10 mouse cellular contexts compared by ENCODE assay signal in genomic region chr3:38116071-38116787, GRCm38 (mm10).
DNase-seq lines count a peak whose midpoint lies in the region; ATAC-seq and TF ChIP-seq lines count a peak whose summit lies in the region.
"Had no signal": no experiment of that assay in that cellular context is flagged by ENCODE, and none has a peak within 500 bp of the region (broad histone marks: within the 10 kb centered on the region; RNA-seq: fewer than 3 reads in every experiment).

No protein-coding gene starts in this region.

- DNase-seq in heart, adult 2 months = no peak
- DNase-seq in heart, postnatal 36 days = no peak
- no peak for DNase-seq in midbrain, embryonic 10.5 days (ENCODE audit: low spot score)
- DNase-seq in stomach, postnatal 0 days (ENCODE audit: low spot score) = no peak
- DNase-seq: adrenal gland, postnatal 10 days; layer of hippocampus, postnatal 36 days had no signal

- H3K4me1 ChIP-seq in heart, adult 2 months (ENCODE audit: control insufficient read depth, insufficient read depth, low read length) = peaks cover 2% of the 10 kb centered on the region
- H3K4me1 ChIP-seq in midbrain, embryonic 15.5 days = no peaks in the 10 kb centered on the region
- H3K4me1 ChIP-seq in midbrain, embryonic 10.5 days = 0 out of 2 replicates have a peak, but pooled peaks cover 3% of the 10 kb centered on the region
- peaks cover 15% of the 10 kb centered on the region for H3K4me1 ChIP-seq in kidney, embryonic 16.5 days (ENCODE audit: insufficient read depth, low read length)
- H3K4me1 ChIP-seq in stomach, postnatal 0 days (replicated peaks; ENCODE audit: control insufficient read depth, insufficient read depth) = no peaks in the 10 kb centered on the region
- no peaks in the 10 kb centered on the region for H3K4me1 ChIP-seq in hindbrain, embryonic 16.5 days (ENCODE audit: control insufficient read depth, insufficient read depth, low read depth, low read length)

- WGBS in heart, adult 2 months = 24% methylated on average over 7 of the region's 7 CpGs
- 69% methylated on average over 7 of the region's 7 CpGs for WGBS in midbrain, embryonic 15.5 days
- 77% methylated on average over 7 of the region's 7 CpGs for WGBS in midbrain, embryonic 10.5 days
- 19% methylated on average over 7 of the region's 7 CpGs for WGBS in kidney, embryonic 16.5 days
- WGBS in stomach, postnatal 0 days = 14% methylated on average over 7 of the region's 7 CpGs
- 64% methylated on average over 7 of the region's 7 CpGs for WGBS in hindbrain, embryonic 16.5 days

- TF ChIP-seq EP300 in heart, adult 2 months (IDR thresholded peaks at IDR 0.05; ENCODE audit: insufficient read depth, low read depth, low read length) = no peak
- TF ChIP-seq EP300 in stomach, postnatal 0 days (optimal IDR thresholded peaks at IDR 0.05) = no peak

- intact Hi-C loops in heart, adult 2 months (cut with DNase I) = loop anchor here (5.0 to 10.0 kb wide), 4 partner anchors 89 to 644 kb away; no protein-coding TSS in a partner anchor
- intact Hi-C loops in heart, postnatal 36 days (cut with DNase I) = loop anchor here (5.0 kb wide), 4 partner anchors 139 to 644 kb away; no protein-coding TSS in a partner anchor

- H3K9ac ChIP-seq in heart, adult 2 months (ENCODE audit: low read depth, low read length) = no peak overlapping the region
- no peak overlapping the region for H3K9ac ChIP-seq in midbrain, embryonic 15.5 days
- no peak overlapping the region for H3K9ac ChIP-seq in kidney, embryonic 16.5 days (replicated peaks; ENCODE audit: low read length)
- no peak overlapping the region for H3K9ac ChIP-seq in stomach, postnatal 0 days (ENCODE audit: low read length)
- H3K9ac ChIP-seq in hindbrain, embryonic 16.5 days (ENCODE audit: low read depth, low read length) = no peak overlapping the region

- no peak for TF ChIP-seq POLR2A in heart, adult 2 months (IDR thresholded peaks at IDR 0.05; ENCODE audit: insufficient read depth, low read depth, low read length)

- no peaks in the 10 kb centered on the region for H3K9me3 ChIP-seq in midbrain, embryonic 15.5 days
- no peaks in the 10 kb centered on the region for H3K9me3 ChIP-seq in midbrain, embryonic 10.5 days (replicated peaks)
- H3K9me3 ChIP-seq in kidney, embryonic 16.5 days (ENCODE audit: low read length) = no peaks in the 10 kb centered on the region
- no peaks in the 10 kb centered on the region for H3K9me3 ChIP-seq in stomach, postnatal 0 days (ENCODE audit: control insufficient read depth, low read length)
- no peaks in the 10 kb centered on the region for H3K9me3 ChIP-seq in hindbrain, embryonic 16.5 days (ENCODE audit: control insufficient read depth, low read length)

- no peaks in the 10 kb centered on the region for H3K79me2 ChIP-seq in heart, adult 2 months (replicated peaks; ENCODE audit: control insufficient read depth, insufficient read depth, low read length)

- H3K4me2 ChIP-seq in midbrain, embryonic 15.5 days = no peak overlapping the region
- no peak overlapping the region for H3K4me2 ChIP-seq in kidney, embryonic 16.5 days (replicated peaks; ENCODE audit: low read depth, low read length)
- H3K4me2 ChIP-seq in stomach, postnatal 0 days (replicated peaks; ENCODE audit: low read depth) = 0 out of 2 replicates have a peak overlapping the region, but pooled peaks have one; percentile 5
- H3K4me2 ChIP-seq in hindbrain, embryonic 16.5 days (ENCODE audit: low read length) = no peak overlapping the region

- peak overlapping the region; percentile 34 for H3K27ac ChIP-seq in heart, adult 2 months
- no peak overlapping the region for H3K27ac ChIP-seq in midbrain, embryonic 15.5 days
- H3K27ac ChIP-seq in midbrain, embryonic 10.5 days (replicated peaks) = no peak overlapping the region
- peak overlapping the region; percentile 87 for H3K27ac ChIP-seq in kidney, embryonic 16.5 days (ENCODE audit: low read length)
- no peak overlapping the region; the same call in 1 of the 2 replicates for H3K27ac ChIP-seq in stomach, postnatal 0 days (replicated peaks)
- no peak overlapping the region for H3K27ac ChIP-seq in hindbrain, embryonic 16.5 days (ENCODE audit: low read depth, low read length)

- H3K4me3 ChIP-seq in heart, adult 2 months = no peak overlapping the region
- no peak overlapping the region for H3K4me3 ChIP-seq in midbrain, embryonic 15.5 days
- no peak overlapping the region for H3K4me3 ChIP-seq in midbrain, embryonic 10.5 days
- no peak overlapping the region for H3K4me3 ChIP-seq in kidney, embryonic 16.5 days (ENCODE audit: low read length)
- H3K4me3 ChIP-seq in stomach, postnatal 0 days (ENCODE audit: low read depth, low read length) = no peak overlapping the region
- no peak overlapping the region for H3K4me3 ChIP-seq in hindbrain, embryonic 16.5 days (ENCODE audit: low read length)

- H3K27me3 ChIP-seq in heart, adult 2 months (ENCODE audit: control insufficient read depth, insufficient read depth, low read length) = no peaks in the 10 kb centered on the region
- no peaks in the 10 kb centered on the region for H3K27me3 ChIP-seq in midbrain, embryonic 15.5 days (replicated peaks)
- no peaks in the 10 kb centered on the region for H3K27me3 ChIP-seq in midbrain, embryonic 10.5 days (ENCODE audit: low read depth, poor library complexity, severe bottlenecking)
- H3K27me3 ChIP-seq in kidney, embryonic 16.5 days (ENCODE audit: insufficient read depth, low read length) = no peaks in the 10 kb centered on the region
- no peaks in the 10 kb centered on the region for H3K27me3 ChIP-seq in stomach, postnatal 0 days (ENCODE audit: control insufficient read depth, insufficient read depth, low read length)
- no peaks in the 10 kb centered on the region for H3K27me3 ChIP-seq in hindbrain, embryonic 16.5 days (replicated peaks; ENCODE audit: control insufficient read depth, insufficient read depth, low read length)

- peak; percentile 50; the same call in 1 of the 2 replicates for ATAC-seq in midbrain, embryonic 15.5 days (replicated peaks)
- ATAC-seq in kidney, embryonic 16.5 days (ENCODE audit: low FRiP score, low TSS enrichment) = peak; percentile 89
- peak; percentile 71; the same call in 1 of the 2 replicates for ATAC-seq in stomach, postnatal 0 days (ENCODE audit: low FRiP score, low TSS enrichment)
- no peak for ATAC-seq in frontal cortex, adult (ENCODE audit: low TSS enrichment)
- ATAC-seq in hindbrain, embryonic 16.5 days = no peak; the same call in 1 of the 2 replicates

- H3K36me3 ChIP-seq in heart, adult 2 months (ENCODE audit: control insufficient read depth, insufficient read depth, low read length) = no peaks in the 10 kb centered on the region
- no peaks in the 10 kb centered on the region for H3K36me3 ChIP-seq in midbrain, embryonic 15.5 days (replicated peaks)
- H3K36me3 ChIP-seq in midbrain, embryonic 10.5 days = no peaks in the 10 kb centered on the region
- no peaks in the 10 kb centered on the region for H3K36me3 ChIP-seq in kidney, embryonic 16.5 days (ENCODE audit: insufficient read depth, low read length)
- no peaks in the 10 kb centered on the region for H3K36me3 ChIP-seq in stomach, postnatal 0 days (ENCODE audit: control insufficient read depth, insufficient read depth, low read length)
- H3K36me3 ChIP-seq in hindbrain, embryonic 16.5 days (ENCODE audit: control insufficient read depth, insufficient read depth, low read length) = no peaks in the 10 kb centered on the region

- TF ChIP-seq CTCF in heart, adult 2 months (IDR thresholded peaks at IDR 0.05) = peak; percentile 73
- TF ChIP-seq CTCF in stomach, postnatal 0 days (IDR thresholded peaks at IDR 0.05; ENCODE audit: low read depth) = peak; percentile 70

Comparison
In these comparisons a context has a peak if more than half of its experiments do, and no peak if none do; other contexts are left out.
1. H3K27ac ChIP-seq: peak in heart, adult 2 months (single experiment) and kidney, embryonic 16.5 days (single experiment); none in midbrain, embryonic 15.5 days (single experiment), midbrain, embryonic 10.5 days (single experiment), stomach, postnatal 0 days (single experiment) and hindbrain, embryonic 16.5 days (single experiment).
2. ATAC-seq: peak in midbrain, embryonic 15.5 days (single experiment), kidney, embryonic 16.5 days (single experiment) and stomach, postnatal 0 days (single experiment); none in frontal cortex, adult (single experiment) and hindbrain, embryonic 16.5 days (single experiment).